Mouse (Mus musculus): ENCODE results near the gene Fanca. TPM values are rescaled to one million over a fixed set of nuclear protein-coding genes. Genes with fewer than 3 reads are reported as not detected.

Fanca gene
- polyA plus RNA-seq, 1 experiment from 2014 or later: 36.7 TPM

DNA sequence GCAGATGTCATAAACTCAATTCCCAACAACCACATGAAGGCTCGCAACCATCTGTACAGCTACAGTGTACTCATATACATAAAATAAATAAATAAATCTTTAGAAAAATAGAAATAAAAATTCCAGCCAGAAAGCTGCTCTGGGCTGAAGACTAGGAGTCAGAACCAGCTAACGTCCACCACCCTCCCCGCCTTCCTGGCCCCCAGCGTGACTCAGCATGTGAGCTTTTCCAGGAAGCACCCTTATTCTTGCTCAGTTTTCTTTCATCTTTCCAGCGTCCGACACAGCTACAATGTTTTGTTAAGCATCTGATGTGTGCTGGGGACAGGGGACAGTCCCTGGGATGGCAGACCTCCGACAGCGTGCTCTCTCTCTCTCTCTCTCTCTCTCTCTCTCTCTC lies 26.8 kb upstream of the Fanca start:
- no peak overlapping the region for H3K9ac ChIP-seq (ENCODE audit: low read length)
- H3K27me3 ChIP-seq (ENCODE audit: control insufficient read depth, insufficient read depth, low read length): no peaks in the 10 kb centered on the region
- H3K4me2 ChIP-seq (ENCODE audit: low read depth): no peak overlapping the region
- H3K36me3 ChIP-seq (ENCODE audit: control insufficient read depth, insufficient read depth, low read length): no peaks in the 10 kb centered on the region
- no peak overlapping the region for H3K4me3 ChIP-seq (ENCODE audit: low read depth, low read length)
- no peak overlapping the region for H3K27ac ChIP-seq (ENCODE audit: low read depth, low read length)
- no peak for ATAC-seq (ENCODE audit: insufficient read depth, low FRiP score, low TSS enrichment)
- 90% methylated on average over 8 of the region's 8 CpGs for WGBS
- H3K9me3 ChIP-seq (ENCODE audit: control insufficient read depth, low read length): no peaks in the 10 kb centered on the region; the same call in 1 of the 2 replicates
- no peak for DNase-seq (ENCODE audit: low spot score)
- H3K4me1 ChIP-seq (ENCODE audit: control insufficient read depth, insufficient read depth, low read length): no peaks in the 10 kb centered on the region

DNA sequence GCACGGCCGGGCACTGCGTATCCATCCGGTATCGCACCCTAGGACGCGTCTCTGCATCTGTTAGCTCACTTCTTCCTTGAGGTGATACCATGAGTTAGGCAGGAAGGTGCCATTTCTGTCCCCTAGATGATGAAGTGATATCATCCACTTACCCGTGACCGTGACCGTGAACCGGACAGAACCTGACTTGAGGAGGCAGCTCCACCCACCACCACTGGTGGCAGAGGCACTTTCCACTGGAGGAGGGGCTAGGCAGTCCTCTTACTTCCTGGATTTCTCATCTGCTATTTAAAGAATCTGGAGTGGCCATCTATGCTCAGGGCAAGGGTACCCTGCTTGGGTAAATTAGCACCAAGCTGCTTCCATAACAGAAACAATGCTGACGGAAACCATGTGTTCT lies 25.0 kb upstream of the Fanca start:
- H3K4me3 ChIP-seq (ENCODE audit: low read depth, low read length): no peak overlapping the region
- H3K9me3 ChIP-seq (ENCODE audit: control insufficient read depth, low read length): no peaks in the 10 kb centered on the region; the same call in 1 of the 2 replicates
- no peaks in the 10 kb centered on the region for H3K27me3 ChIP-seq (ENCODE audit: control insufficient read depth, insufficient read depth, low read length)
- H3K9ac ChIP-seq (ENCODE audit: low read length): no peak overlapping the region
- no peaks in the 10 kb centered on the region; the same call in 1 of the 2 replicates for H3K36me3 ChIP-seq (ENCODE audit: control insufficient read depth, insufficient read depth, low read length)
- no peaks in the 10 kb centered on the region for H3K4me1 ChIP-seq (ENCODE audit: control insufficient read depth, insufficient read depth, low read length)
- ATAC-seq (ENCODE audit: insufficient read depth, low FRiP score, low TSS enrichment): no peak
- DNase-seq (ENCODE audit: low spot score): no peak
- H3K27ac ChIP-seq (ENCODE audit: low read depth, low read length): no peak overlapping the region
- 90% methylated on average over 12 of the region's 12 CpGs for WGBS
- H3K4me2 ChIP-seq (ENCODE audit: low read depth): no peak overlapping the region

DNA sequence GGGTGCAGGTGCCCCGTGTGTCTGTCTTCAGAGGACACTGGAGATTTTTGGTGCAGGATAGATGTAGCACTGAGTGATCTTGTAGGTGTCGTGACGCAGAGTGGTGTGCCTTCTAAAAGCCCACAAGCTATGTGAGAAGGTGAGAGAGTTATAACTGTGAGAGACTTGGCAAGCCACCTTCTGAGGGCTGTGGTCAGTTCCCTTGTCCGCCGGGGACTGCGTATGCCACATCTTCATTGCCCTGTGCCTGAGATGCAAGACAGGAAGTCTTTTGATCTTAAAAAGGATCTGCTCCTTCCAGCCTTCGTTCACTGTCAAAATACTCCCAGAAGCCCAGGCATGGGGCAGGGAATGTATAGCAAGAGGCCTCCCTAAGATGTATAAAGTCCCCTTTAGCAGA lies 24.5 kb upstream of the Fanca start:
- no peaks in the 10 kb centered on the region; the same call in 1 of the 2 replicates for H3K9me3 ChIP-seq (ENCODE audit: control insufficient read depth, low read length)
- WGBS: 86% methylated on average over 7 of the region's 7 CpGs
- DNase-seq (ENCODE audit: low spot score) (no peak), ATAC-seq (ENCODE audit: insufficient read depth, low FRiP score, low TSS enrichment) (no peak)
- no peak overlapping the region for H3K4me3 ChIP-seq (ENCODE audit: low read depth, low read length)
- H3K4me2 ChIP-seq (ENCODE audit: low read depth): no peak overlapping the region
- no peaks in the 10 kb centered on the region; the same call in 1 of the 2 replicates for H3K36me3 ChIP-seq (ENCODE audit: control insufficient read depth, insufficient read depth, low read length)
- no peak overlapping the region for H3K27ac ChIP-seq (ENCODE audit: low read depth, low read length)
- no peaks in the 10 kb centered on the region for H3K4me1 ChIP-seq (ENCODE audit: control insufficient read depth, insufficient read depth, low read length)
- no peak overlapping the region for H3K9ac ChIP-seq (ENCODE audit: low read length)
- H3K27me3 ChIP-seq (ENCODE audit: control insufficient read depth, insufficient read depth, low read length): no peaks in the 10 kb centered on the region

DNA sequence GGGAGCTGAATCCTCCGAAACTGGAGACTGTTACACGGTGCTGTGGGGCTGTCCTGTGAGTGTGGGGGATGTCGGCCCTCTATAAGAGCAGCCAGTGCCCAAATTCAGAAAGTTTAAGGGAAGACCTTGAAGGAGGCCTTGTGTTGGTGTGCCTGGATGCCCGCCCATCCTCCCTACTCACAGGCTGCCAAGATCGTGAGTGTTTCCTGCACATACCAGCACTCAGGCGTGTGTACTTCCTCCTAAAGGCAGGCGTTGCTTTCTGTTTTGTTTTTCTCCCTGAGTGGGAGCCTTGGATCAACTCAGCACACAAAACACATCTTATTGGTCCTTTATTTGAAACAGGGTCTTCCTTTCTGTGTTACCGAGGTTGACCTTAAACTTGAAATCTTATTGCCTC lies 23.9 kb upstream of the Fanca start:
- Histone ChIP-seq H3K4me3 (ENCODE audit: low read depth, low read length) (no peak overlapping the region), H3K36me3 (ENCODE audit: control insufficient read depth, insufficient read depth, low read length) (no peaks in the 10 kb centered on the region; the same call in 1 of the 2 replicates), H3K4me2 (ENCODE audit: low read depth) (no peak overlapping the region), H3K4me1 (ENCODE audit: control insufficient read depth, insufficient read depth, low read length) (no peaks in the 10 kb centered on the region), H3K27ac (ENCODE audit: low read depth, low read length) (no peak overlapping the region), H3K27me3 (ENCODE audit: control insufficient read depth, insufficient read depth, low read length) (no peaks in the 10 kb centered on the region), H3K9ac (ENCODE audit: low read length) (no peak overlapping the region), H3K9me3 (ENCODE audit: control insufficient read depth, low read length) (no peaks in the 10 kb centered on the region; the same call in 1 of the 2 replicates)
- no peak for DNase-seq (ENCODE audit: low spot score)
- 84% methylated on average over 8 of the region's 8 CpGs for WGBS
- no peak for ATAC-seq (ENCODE audit: insufficient read depth, low FRiP score, low TSS enrichment)

DNA sequence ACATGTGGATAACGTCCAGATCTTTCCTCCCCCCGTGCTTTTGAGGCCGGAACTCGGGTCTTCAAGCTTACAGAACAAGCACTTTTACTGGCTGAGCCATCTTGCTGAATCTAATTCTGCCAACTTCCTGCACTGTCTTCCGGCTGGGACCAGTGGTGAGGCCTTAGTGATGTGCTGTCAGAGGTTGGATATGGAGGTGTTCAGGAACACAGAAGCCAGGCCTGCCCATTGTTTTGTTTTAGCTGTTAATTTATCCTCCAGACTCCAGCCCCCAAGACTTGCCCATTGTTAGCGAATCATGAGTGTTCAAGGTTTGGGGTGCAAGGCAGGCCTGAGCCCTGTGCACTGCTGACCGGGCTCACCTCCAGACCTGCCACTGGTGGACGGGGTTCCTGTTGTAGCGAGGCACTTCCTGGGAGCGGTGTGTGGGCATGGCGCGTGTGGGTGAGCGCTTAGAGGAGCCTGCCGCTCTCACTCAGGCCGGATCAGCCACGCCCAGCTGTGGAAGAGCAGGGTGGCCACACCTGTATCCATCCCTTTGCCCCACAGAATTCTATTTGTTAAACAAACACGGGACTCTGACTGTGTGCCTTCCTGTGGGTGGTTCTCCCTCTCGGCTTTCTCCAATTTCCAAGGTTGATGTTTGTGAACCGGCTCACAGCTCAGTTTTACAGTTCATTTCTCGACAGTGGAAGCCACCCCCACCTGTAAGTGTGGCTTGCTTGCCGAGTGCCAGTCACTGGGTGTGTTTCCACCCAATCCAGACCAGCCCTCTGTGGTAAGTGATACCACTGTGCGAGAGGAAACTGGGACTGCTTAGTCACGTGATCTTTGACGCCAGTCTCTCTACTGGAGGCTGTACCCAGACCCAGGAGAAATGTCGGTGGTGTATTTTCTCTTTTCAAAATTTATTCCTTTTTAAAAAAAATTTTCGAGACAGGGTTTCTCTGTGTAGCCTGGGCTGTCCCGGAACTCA lies 23.0 kb upstream of the Fanca start:
- Histone ChIP-seq H3K9ac (ENCODE audit: low read length) (no peak overlapping the region), H3K4me1 (ENCODE audit: control insufficient read depth, insufficient read depth, low read length) (no peaks in the 10 kb centered on the region), H3K27me3 (ENCODE audit: control insufficient read depth, insufficient read depth, low read length) (no peaks in the 10 kb centered on the region), H3K27ac (ENCODE audit: low read depth, low read length) (no peak overlapping the region), H3K4me3 (ENCODE audit: low read depth, low read length) (no peak overlapping the region), H3K4me2 (ENCODE audit: low read depth) (no peak overlapping the region), H3K36me3 (ENCODE audit: control insufficient read depth, insufficient read depth, low read length) (no peaks in the 10 kb centered on the region; the same call in 1 of the 2 replicates), H3K9me3 (ENCODE audit: control insufficient read depth, low read length) (no peaks in the 10 kb centered on the region; the same call in 1 of the 2 replicates)
- ATAC-seq (ENCODE audit: insufficient read depth, low FRiP score, low TSS enrichment) (no peak), DNase-seq (ENCODE audit: low spot score) (no peak)
- WGBS: 90% methylated on average over 27 of the region's 27 CpGs

DNA sequence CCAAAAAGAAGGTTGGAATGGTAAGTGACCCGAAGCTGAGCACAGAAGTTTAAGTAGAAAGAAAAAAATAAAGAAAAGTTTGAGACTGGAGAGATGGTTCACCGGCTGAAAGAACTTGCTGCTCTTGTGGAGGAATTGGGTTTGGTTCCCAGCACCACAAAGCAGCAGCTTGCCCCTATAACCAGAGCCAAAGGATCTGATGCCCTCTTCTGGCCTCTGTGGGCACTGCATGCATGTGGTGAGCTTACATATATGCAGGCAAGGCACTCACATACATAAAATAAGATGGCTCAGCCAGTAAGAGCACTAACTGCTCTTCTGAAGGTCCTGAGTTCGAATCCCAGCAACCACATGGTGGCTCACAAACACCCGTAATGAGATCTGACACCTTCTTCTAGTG lies 21.7 kb upstream of the Fanca start:
- no peak overlapping the region for H3K9ac ChIP-seq (ENCODE audit: low read length)
- H3K36me3 ChIP-seq (ENCODE audit: control insufficient read depth, insufficient read depth, low read length): no peaks in the 10 kb centered on the region; the same call in 1 of the 2 replicates
- H3K4me3 ChIP-seq (ENCODE audit: low read depth, low read length): no peak overlapping the region
- no peaks in the 10 kb centered on the region for H3K4me1 ChIP-seq (ENCODE audit: control insufficient read depth, insufficient read depth, low read length)
- H3K9me3 ChIP-seq (ENCODE audit: control insufficient read depth, low read length): no peaks in the 10 kb centered on the region; the same call in 1 of the 2 replicates
- no peak for DNase-seq (ENCODE audit: low spot score)
- no peaks in the 10 kb centered on the region for H3K27me3 ChIP-seq (ENCODE audit: control insufficient read depth, insufficient read depth, low read length)
- H3K27ac ChIP-seq (ENCODE audit: low read depth, low read length): no peak overlapping the region
- WGBS: 97% methylated on average over 4 of the region's 4 CpGs
- no peak for ATAC-seq (ENCODE audit: insufficient read depth, low FRiP score, low TSS enrichment)
- H3K4me2 ChIP-seq (ENCODE audit: low read depth): no peak overlapping the region

DNA sequence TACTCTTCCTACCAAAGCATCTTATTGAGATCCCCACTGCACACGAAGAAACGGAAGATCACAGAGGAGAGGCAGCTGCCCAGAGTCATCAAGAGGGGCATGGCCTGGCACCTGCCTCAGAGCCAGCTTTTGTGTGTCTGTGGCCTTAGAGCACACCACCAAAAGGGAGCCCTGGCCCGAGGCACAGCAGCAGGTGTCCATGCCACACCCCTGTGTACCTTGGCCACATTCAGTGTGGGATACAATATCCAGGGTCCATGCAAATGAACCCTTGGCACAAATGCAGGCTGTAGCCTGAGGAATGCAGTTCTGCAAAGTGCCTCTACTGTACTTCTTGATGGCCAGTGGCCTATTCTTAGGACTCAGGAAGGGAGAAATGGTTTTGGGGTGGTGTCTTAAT lies 19.1 kb upstream of the Fanca start:
- DNase-seq (ENCODE audit: low spot score): no peak
- WGBS: 80% methylated on average over 3 of the region's 3 CpGs
- Histone ChIP-seq H3K4me3 (ENCODE audit: low read depth, low read length) (no peak overlapping the region), H3K9ac (ENCODE audit: low read length) (no peak overlapping the region), H3K4me2 (ENCODE audit: low read depth) (no peak overlapping the region), H3K36me3 (ENCODE audit: control insufficient read depth, insufficient read depth, low read length) (no peaks in the 10 kb centered on the region; the same call in 1 of the 2 replicates), H3K9me3 (ENCODE audit: control insufficient read depth, low read length) (no peaks in the 10 kb centered on the region; the same call in 1 of the 2 replicates), H3K4me1 (ENCODE audit: control insufficient read depth, insufficient read depth, low read length) (0 out of 2 replicates have a peak, but pooled peaks cover 5% of the 10 kb centered on the region), H3K27ac (ENCODE audit: low read depth, low read length) (no peak overlapping the region), H3K27me3 (ENCODE audit: control insufficient read depth, insufficient read depth, low read length) (no peaks in the 10 kb centered on the region)
- no peak for ATAC-seq (ENCODE audit: insufficient read depth, low FRiP score, low TSS enrichment)

DNA sequence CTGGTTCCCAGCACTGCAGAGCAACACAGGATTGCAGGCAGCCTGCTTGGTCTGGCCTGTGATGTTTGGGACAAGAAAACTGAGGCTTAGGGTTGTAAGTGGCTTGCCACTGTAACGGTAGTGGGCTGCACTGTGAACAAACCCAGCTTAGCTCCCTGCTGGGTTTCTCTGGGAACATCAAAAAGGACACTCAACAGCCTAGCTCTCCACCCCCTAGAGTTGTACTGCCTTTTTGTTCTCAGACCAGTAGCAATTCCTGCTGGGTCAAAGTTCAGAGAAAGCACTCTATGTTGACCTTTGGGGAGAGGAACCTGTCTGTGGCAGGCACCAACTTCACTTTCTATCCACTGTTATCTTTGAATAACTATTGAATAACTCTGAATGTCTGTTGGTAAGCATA lies 16.1 kb upstream of the Fanca start:
- no peak for ATAC-seq (ENCODE audit: insufficient read depth, low FRiP score, low TSS enrichment)
- Histone ChIP-seq H3K9ac (ENCODE audit: low read length) (no peak overlapping the region), H3K9me3 (ENCODE audit: control insufficient read depth, low read length) (no peaks in the 10 kb centered on the region), H3K27ac (ENCODE audit: low read depth, low read length) (no peak overlapping the region), H3K36me3 (ENCODE audit: control insufficient read depth, insufficient read depth, low read length) (no peaks in the 10 kb centered on the region; the same call in 1 of the 2 replicates), H3K4me1 (ENCODE audit: control insufficient read depth, insufficient read depth, low read length) (peaks cover 8% of the 10 kb centered on the region; the same call in 1 of the 2 replicates), H3K4me3 (ENCODE audit: low read depth, low read length) (peak overlapping the region; percentile 81; the same call in 1 of the 2 replicates), H3K27me3 (ENCODE audit: control insufficient read depth, insufficient read depth, low read length) (no peaks in the 10 kb centered on the region), H3K4me2 (ENCODE audit: low read depth) (peak overlapping the region; percentile 75)
- 0% methylated on average over 1 of the region's 1 CpGs for WGBS
- no peak for DNase-seq (ENCODE audit: low spot score)

All from neural tube, embryonic 11.5 days (tissue).